Mouse (Mus musculus) cerebellum, postnatal 10 days (tissue): ENCODE results near the gene Xxylt1.

ENCODE experiments used
- DNase-seq, 2 experiments: peaks; one replicate each; pipeline ENCODE4 v3.0.0; 2021; ENCODE audit warnings: mixed read lengths in 2 of 2

Gene Xxylt1

DNA sequence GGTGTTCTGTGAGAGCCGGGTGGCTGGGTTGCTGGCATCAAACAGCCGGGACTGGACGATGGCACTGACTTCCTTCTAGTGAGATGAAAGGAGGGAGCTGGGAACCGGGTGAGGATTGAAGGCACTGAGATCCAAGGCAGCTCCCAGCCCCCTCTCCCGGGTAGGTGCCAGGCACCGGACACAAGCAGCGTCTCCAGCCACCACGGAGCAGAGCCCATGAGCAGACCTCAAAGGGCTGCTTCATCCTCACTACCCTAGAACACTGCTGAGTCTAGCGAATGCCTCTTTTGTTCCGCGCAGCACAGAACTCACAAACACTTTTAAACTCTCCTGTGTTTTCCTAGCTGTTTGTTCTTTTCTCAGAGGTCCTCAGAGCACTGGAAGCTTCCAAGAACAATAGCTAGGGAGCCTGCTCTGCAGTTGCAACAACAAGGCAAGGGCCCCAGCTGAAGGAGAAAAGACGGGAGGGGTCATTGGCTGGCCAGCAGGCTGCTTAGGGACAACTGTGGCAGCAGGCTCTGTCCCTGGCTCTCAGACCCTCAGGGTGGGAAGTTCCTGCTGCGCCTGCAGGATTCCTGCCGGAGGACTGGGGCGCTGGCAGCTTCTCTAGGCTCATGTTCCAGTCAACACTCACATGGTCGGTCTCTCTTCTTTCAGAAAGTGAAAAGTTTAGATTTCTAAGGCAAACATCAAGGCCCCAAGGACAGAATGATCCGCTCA lies 96.2 kb downstream of the Xxylt1 start:
- no peak for DNase-seq

DNA sequence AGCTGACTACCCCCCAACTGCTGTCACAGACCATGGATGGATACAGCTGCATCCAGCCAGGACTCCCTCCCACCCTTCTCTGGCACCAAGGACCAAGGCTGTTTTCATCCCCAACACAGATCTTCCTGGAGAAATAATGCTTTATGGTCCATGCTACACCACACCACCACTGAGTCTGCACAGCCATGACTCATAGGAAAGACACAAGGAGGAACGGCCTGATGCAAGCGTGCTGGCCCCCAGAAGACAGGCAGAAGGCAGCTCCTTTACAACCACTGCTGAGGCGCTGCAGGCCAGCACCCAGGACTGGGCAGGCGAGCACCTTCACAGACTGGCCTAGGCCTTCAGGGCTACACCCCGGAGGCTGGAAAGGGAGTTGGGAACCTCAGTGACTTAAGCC lies 97.1 kb downstream of the Xxylt1 start:
- no peak for DNase-seq

DNA sequence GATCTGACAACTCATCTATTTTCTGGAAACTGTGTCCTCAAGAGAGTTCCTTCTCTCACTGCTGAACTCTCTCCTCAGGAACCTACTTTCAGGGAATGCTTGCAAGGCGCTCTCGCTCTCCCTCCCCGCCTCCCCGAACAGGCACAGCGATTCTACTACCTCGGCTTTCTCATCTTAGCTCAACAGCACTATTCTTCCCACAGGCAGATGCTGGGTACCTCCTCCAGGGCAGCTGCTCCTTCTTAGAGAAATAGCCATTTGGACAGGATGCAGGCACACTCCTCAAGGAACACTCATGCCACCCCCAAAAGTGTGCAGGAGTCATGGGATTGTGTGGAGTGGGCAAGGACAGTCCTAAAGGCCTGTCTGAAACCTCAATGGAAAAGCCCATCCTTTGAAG lies 97.5 kb downstream of the Xxylt1 start:
- DNase-seq, result no peak

DNA sequence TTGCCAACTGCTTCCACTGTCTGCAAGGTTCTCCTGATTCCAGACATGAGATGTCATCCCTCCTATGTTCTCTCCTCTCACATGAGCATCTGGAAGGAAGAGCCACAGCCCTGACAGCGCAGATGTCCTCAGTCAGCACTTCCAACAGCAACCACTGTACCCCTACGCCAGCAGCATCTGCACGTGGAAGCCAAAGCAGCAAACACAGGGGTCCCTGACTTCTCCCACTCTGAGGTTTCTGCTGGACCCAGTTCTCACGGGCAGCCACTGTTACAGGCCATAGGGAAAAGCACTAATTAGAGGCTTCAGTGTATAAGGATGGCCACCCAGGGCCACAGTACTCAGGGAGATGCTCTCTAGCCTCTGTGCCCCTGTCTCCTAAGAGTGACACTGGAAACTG lies 98.0 kb downstream of the Xxylt1 start:
- no peak for DNase-seq

DNA sequence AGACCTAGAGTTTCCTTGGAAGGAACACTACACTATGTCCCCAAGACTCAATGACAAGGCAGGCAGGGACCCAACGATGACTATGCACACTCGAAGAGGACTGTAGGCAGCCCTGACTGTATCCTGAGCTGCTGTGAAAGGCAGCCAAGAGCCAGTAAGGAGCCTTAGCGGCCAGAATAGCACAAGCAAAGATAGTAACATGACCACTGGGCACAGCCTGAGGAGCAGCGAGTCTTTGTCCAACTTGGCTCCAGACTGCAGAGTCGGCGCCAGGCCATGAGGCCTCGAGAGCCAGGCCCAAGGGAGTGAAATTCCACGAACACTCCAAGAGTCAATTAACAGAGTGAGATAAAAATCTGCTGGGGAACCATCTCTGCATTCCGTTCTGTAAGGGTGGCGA lies 99.9 kb downstream of the Xxylt1 start:
- peak; percentile 89 to 93 for DNase-seq

DNA sequence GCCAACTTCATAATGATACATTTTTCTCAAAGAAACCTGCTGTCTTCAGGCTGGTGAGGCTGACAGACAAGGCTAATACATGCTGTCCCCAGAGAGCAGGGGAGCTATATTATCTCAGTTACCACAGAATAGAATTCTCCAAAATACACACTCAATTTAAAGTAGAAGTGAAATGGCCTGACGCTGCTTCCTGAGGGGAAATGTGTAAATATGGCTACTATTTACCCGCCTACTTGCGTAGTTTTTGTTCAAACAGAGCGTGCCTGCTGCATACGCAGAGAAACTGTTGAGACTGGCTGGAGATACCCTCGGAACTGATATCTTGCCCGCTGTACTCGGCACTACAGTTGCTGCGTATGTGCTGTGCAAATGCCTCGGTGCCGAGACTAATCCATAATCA lies 101.3 kb downstream of the Xxylt1 start:
- DNase-seq, result no peak

DNA sequence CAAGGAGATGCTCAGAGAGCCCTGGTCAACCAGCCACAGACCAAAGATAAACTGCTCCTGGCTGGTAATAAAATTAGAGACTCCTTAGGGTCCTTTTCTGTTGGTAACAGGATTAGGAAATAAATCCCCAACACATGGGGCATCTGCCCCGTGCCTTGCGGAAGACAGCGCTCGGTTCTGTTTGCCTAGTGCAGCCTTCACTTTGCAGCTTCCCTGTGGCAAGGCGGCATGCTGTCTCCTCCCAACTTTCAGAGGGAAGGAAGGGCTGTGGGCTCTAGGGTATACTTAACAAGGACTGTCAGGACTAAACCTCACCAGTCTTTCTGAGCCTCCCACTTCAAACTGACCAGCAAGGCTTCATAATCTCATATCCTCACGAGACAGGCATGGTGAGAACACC lies 103.5 kb downstream of the Xxylt1 start:
- no peak for DNase-seq

DNA sequence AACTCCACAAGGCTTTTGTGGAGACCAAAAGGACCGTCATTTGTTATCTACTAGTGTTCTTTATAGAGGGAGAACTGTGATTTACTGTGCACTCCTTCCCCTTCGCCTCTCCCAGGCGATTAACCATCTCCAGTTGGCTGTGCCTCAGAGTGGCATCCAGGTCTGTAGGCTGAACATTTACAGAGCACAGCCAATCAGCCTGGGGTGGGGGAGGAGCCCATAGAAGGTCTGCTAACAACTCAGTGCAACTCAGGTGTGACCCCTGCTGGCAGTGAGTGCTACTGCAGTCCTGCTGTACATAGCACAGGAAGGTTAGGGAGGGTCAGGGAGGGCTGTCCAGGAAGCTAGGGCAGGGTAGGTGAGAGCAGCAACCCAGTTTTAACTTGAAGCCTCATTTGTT lies 104.0 kb downstream of the Xxylt1 start:
- DNase-seq, result peak; percentile 99

DNA sequence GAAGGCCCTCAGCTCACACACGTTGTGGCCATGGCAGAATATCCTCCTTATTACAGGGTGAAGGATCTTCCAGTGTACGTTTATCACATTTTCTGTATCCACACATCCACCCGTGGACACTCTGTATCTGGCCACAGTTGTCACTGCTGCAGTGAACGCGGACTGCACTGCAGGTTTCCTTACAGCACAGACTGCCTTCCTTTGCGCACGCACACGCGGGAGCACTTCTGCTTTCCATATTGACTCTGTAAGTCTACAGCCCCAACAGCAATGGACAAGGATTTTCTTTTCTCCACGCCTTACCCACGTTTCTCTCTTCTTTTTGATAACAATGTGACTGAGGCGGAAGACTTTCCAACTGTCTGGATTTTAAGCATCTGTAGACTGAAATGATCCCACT lies 106.7 kb downstream of the Xxylt1 start:
- DNase-seq, result no peak

DNA sequence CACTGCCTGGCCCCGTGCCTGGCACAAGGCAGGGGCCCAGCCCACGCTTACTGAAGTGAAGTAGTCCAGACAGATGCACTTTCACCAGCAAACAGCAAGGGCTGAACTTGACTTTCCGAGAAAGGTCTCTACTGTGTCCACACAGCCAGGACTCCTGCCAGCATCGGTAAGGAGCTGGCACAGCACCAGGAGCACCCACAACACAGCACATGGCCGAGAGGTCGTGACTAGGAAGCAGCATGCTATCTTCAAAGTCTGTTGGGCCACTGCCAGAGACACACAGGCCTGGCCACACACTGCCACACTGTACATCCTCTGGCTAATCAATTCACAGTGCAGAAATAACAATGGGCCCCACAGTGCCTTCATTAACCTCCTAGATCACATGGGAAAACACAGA lies 107.8 kb downstream of the Xxylt1 start:
- DNase-seq, result peak in 1 of 2 experiments; percentile 68

DNA sequence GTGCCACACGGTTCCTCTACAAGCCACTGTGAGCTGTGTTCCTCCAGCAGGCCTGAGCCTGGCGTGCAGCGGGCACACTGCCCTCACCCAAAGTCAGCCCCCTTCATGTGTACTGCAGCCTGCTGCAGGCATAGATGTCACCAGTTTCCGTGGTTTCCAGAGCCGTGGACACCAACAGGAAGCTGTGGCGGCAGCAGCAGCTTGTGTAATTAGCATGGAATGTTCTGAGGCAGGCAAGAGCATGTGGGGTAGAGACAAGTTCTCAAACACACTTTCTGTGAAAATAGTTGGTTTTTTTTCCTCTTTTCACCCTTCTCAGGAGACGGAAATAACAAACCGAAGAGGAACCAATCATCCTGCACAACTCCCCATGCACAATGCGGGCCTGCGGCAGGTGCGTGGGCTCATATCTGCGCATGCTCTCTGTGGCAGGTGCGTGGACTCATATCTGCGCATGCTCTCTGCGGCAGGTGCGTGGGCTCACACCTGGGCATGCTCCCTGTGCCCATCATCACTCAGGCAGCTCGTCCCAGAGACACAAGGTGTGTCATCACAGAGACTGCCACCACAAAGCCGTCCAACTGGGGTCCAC lies 109.2 kb downstream of the Xxylt1 start:
- no peak for DNase-seq

DNA sequence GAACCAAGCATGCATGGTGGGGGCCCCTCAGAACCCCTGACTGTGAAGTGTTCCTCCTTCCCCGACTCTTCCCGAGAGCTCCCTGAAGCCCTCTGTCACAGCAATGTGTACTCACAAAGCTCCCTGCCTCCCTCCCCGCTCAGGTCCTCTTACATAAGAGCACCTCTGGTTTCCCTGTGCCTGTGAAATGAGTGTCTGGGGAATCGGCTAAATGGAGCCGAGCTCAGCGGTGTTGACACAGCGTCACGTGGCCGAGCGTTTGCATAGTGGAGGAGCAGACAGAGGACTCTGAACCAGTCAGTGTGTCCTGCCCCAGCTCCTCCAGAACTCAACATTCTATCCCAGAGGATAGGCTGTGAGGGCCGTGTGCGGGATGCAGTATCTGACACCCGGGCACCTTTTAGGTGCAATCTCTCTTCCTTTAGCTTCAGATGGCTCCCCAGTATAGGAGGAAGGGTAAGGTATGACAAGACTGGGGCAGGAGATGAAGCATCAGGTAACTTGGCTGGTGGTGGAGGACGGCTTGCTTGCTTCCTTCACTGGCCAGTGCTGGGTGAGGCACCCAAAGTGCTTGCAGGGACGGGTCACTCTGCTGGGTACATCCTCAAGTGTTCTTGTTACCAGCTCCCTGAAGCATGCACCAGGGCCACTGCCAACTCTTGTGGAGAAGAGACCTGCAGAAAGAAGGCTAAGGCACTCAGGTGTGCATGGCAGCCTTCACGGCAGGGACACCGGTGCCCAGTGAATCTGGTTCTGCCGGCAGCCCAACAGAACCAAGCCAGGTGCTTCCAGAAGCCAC lies 111.8 kb downstream of the Xxylt1 start:
- DNase-seq, result no peak

DNA sequence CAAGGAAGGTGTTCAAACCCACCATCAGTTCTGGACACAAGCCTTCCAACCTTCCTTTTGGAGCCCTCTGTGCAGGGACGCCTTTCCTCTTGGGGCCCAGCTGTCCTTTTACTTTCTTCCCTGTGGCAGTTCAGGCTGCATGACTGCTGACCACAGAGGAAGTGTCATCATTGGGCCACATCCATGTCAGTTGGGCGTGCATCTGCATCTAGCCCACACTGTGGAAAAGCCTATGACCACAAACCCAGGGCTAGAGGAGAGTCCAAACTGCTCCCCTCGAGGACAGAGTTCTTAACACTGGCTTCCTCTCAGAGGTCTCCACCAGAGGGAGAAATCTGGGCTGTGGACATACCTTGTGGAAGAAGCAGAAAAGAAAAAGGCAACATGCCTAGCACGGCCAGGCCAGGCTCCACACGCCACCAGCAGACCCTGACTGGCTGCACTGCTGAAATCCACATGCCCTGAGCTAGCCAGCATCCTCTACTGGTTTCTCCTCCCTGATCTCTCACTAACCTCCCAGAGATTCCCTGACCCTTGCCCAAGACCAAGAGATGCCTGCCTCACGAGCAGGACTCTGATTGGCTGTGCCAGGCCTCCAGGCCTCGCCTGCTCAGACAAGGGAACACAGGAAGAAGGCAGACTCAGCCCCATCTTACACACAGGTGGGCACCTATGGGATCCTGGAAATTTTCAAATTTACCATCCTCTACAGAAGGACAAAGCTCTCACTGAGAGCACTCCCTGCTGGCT lies 112.7 kb downstream of the Xxylt1 start:
- no peak for DNase-seq

DNA sequence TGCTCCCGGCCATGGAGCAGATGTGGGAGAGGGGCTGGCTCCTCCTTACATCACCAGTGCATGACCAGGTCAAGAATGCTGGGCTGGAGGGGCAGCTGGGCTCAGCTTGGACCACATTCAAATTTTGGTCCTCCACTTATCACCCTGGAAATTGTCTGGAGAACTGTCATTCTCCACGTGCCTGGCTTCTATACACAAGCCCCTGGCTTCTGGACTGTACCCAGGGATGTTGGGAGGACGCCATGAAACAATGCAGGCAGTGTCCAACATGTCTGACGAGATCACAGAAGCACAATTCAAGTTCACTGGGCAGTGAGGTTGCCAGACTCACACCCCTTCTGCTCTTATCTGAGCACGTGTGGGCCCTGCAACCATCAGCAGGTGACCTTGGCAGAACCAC lies 114.5 kb downstream of the Xxylt1 start:
- DNase-seq, result peak; percentile 96 to 97

DNA sequence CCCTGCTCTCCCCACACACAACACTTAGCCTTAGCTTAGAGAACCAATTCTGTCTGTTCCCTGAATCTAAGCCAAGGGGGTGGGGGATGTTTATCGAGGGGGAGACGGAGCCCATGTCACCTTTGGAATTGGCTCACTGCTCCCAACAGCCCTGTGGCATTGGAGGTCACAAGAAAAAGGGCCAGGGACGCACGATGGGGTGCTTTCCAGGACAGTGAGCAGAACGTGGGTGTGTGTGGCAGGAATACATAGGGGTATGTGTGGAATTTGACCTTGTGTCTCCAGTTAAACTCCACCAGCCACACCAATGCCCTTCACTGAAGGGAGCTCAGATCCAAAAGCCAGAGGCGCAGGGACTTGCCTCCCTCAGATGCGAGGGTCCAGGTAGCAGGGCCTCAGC lies 116.3 kb downstream of the Xxylt1 start:
- DNase-seq, result no peak

DNA sequence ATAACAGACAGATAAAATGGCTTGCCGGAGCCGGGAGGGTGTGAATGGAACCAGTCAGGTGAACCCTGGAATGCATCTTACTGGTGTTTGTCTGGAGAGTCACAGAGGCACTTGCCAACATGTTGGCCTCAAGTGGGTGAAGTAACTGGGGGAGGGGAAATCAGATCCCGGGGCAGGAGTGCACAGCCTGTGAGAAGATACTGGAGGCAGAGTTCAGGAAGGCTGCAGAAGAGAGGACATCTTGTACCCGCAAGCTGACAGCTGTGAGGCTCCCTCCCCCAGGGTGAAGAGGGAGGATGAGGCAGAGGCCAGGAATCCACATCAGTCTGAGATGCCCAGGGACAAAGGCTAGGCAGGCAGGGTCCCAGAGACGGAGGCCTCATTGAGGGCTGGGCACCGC lies 116.8 kb downstream of the Xxylt1 start:
- DNase-seq, result no peak

DNA sequence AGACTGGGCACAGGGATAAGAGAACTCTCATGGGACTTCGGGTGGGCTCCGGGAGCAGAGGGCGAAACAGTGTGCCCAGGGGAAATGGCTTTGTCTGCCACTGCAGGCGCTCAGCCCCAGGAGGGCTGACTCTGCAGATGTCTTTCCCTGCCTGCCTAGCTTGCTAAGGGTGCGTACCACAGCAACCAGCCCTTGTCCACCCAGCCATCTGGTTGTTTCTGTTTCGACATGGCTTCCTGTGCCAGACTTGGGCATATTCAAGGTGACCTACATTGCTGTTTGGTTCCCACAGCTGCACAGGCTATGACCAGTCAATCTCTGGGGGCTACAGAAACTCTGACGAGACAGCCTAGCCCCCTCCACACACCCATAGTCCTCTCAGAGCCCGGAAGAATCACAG lies 118.7 kb downstream of the Xxylt1 start:
- no peak for DNase-seq

DNA sequence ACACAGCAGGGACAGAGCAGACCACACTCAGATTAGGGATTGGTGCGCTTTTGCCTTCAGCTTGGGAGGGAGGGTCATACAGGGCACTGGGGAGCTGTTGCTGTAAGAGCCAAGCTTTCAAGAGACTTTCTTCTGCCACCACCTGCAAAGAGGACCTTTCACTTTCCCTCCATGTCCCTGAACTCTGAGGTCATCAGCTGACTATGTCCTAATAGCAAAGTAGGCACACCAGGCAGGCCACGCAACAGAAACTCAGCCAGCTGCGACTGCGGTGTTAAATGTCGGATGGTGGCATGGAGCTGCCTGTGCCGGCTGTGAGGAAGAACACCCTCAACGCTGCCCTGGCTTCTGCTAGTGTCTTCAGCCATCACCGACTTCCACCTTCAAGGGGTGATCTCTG lies 120.1 kb downstream of the Xxylt1 start:
- DNase-seq, result no peak

DNA sequence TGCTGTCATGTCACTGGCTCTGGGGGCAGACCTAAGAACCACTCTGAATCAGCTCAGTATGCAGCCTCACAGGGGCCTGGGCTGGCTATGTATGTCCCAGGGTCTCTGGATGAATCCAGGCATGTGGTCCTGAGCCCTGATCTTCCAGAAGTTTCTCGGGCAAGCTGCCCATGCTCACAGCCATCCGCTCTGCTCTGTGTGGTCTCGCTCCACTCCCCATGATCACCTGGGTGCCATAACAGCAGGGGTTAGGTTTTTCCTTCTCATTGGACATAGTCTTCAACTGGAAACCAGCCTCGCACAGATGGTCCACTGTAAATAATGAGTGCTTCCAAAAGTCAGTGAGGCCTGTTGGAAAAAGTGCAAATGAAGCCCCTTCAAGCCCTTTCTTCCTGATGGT lies 121.0 kb downstream of the Xxylt1 start:
- peak; percentile 61 to 77 for DNase-seq

DNA sequence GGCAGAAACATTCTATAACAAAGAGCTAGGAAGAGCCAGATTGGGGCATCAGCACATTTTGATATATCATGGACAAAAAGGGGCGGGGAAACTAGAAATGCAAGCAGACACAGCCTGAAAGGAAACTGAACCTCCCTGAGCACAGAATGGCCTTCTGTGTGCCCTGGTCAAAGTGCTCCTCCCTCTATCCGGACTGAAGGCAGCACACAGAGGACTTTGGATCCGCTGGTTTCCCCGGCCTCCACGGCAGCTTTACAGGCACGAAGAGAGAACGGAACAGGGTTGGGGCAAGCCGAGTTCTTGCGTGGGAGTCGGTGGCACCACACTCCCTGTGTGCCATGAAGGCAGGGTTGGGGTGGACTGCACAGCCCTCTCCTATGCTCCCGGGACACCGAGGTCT lies 121.5 kb downstream of the Xxylt1 start:
- DNase-seq, result no peak

DNA sequence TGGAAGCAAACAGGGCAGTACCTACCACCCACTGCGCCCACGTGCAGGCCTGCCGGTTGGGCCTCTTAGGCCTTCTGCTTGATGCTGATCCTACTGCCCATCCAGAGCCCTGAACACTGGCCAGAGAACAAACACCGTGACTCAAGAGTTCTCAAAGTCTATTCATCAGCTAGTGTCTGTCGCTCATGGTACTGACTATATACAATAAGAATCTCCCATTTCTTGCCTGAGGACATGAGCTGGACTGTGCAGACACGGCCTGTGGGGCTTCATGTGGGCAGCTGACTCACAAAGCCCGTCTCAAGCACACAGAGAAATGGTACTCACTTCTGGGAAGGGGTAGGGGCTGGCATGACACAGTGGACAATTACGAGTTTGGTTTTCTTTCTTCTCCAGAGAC lies 125.1 kb downstream of the Xxylt1 start:
- DNase-seq, result no peak

DNA sequence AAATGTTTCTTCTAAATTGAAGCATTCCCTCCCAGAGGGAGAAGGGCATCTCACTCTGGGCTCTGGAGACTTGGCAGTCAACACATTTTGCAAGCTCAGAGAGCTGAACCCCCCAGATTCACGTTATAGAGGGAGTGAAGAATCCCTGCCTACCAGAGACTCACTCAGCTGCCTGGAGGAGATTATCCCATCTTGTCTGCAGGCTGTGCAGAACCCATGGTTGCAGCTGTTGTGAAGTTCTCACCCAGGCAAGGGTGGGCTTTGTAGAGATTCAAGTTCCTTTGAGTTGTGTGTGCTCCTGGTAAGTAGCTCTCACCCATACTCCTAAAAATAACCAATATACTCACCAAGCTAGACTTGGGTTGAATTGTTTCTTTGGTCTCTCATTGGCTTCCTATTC lies 132.6 kb downstream of the Xxylt1 start:
- no peak for DNase-seq

DNA sequence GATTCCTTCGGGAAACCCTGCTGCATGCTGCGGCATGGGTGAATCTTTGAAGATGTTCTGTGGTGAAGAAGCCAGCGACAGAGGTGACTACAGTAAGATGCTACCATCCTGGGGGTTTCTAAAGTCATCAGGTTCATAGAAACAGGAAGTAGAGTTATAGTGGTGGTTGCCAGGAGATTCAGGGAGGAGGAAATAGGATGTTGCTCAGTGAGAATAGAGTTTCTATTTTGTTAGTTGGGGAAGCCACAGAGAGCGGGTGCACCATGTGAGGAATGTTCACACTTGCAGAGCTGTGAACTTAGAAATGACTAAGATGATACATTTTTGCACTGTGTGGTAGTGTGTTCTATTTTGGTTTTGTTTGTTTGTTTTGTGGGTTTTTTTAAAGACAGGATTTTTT lies 133.0 kb downstream of the Xxylt1 start:
- DNase-seq, result no peak

DNA sequence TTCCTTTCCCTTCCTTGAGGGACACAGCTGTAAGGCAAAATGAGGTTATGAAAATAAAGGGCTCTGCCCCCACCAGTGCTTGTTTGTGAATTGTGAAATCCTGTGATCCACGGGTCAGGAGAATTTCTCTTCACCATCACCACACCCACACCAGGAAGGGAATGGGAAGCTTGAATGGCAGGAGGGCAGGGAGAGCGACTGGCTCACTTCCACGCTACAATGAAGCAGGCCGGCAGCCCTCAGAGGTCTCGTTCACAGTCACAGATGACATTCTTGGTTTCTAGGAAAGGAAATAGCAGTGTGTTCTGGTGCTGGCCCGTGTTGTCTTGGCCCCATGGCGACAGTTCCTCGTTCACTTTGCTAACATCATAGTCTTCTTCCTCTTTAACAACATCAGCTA lies 136.3 kb downstream of the Xxylt1 start:
- no peak for DNase-seq
